Mouse (Mus musculus) thymus, postnatal 0 days (tissue): ENCODE results near the gene Mthfd1. TPM values are rescaled to one million over a fixed set of nuclear protein-coding genes. Genes with fewer than 3 reads are reported as not detected.
A peak's percentile ranks its signal among the peaks of the same experiment; 100 is the strongest.

Experiments used
- DNase-seq: peaks from one replicate; pipeline ENCODE4 v3.0.0-alpha.2; 2015; ENCODE audit warnings: low spot score
- polyA plus RNA-seq: library from polyadenylated mRNA; unstranded; fragments of >200 nt; fragmentation: Nextera tagmentation; extraction: Ambion mirVana; gene quantifications from 2 replicates; pipeline ENCODE4 v1.2.1, GENCODE M21; 2015

Gene Mthfd1
- polyA plus RNA-seq, 1 experiment from 2014 or later = 57.6 TPM

DNA sequence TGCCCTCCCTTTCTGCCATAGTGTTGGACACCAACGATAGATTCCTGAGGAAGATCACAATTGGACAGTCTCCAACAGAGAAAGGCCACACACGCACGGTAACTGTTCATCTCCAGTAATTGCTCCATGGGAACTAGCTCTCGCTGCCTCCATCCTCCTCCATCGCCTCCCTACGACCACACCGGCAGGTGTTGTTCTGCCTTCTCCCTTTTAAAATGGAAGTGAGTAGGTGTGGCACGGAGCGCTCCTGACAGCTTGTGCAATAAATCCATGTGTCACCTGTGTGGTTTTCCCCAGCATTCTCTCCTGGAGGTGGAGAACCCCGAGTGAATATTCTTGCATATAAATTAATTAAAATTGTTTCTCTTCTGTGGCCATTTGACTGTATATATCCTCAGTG is 45.3 kb downstream of the Mthfd1 start:
- no peak for DNase-seq

DNA sequence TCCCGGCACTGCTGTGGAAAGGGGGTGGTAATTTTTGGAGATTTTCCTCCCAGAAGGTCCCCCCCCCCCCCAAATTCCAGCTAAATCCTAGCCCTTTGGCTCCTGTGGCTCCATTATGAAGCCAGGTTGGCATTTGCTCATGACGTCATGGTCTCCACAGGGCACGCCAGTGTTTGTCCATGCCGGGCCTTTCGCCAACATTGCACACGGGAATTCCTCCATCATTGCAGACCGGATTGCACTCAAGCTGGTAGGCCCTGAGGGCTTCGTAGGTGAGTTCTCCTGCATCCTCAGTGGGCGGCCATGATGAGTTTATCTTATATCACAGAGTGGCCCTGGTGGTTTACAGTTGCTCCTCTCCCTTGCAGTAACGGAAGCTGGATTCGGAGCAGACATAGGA is 48.4 kb downstream of the Mthfd1 start:
- DNase-seq = no peak

DNA sequence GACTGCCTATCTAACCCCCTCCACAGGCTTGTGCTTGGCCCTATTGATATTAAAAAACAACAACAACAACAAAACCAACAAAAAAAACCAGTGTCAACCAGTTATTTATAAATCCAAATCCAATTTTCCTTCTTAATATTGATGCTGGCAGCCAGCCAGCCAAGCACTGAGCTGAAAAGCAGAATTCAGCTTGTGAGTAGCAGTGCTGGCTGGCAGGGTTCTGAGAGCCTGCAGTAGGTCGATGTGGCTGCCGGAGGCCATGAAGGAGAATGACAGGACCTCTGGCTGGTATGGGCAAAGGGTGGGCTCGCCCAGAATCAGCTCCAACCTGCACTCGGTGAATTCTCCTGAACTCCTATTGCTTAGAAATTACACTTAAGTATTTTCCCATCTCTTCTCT is 49.1 kb downstream of the Mthfd1 start:
- DNase-seq = no peak

DNA sequence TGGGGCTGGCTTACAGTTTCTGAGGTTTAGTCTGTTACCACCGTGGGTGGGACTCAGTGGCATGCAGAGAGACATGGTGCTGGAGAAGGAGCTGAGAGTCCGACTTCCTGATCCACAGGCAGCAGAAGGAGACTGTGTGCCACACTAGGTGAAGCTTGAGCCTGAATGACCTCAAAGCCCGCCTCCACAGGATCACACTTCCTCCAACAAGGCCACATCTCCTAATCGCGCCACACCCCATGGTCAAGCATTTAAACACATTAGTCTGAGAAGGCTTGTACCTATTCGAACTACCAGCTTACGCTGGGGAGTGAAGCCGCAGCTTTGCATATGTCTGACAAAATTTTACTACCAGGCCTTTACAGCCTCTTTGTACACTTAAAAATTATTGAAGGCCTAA is 50.0 kb downstream of the Mthfd1 start:
- DNase-seq = no peak

DNA sequence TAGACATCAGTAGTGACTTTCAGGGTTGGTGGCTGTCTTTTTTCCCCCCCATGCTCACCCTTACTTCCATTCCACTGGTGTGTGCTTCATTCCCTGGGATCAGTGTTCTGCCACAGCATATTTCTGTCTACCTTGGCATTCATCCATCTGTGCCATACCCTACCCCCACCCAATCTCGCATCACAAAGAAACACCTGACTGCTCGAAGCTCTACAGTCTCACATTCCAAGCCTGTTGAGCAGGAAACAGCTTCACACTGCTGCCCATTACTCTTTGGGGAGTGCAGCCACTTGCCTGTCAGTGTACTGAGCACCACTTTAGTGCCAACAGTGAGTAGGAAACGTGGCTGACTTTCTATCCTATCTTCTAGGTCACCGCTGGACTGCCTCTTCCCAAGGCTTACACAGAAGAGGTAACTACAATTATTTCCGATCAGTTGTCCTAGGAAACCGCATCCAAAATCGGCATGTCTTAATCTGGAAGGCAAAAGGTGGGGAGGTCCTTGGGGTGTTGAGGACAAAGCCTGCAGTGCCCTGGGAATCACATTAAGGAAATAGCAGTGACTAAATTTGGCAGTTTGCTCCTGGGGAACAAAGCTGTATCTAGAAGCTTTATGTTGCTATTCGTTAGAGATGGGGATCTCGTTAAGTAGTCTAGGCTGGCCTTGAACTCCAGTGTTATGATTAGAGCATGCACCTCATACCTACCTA is 51.9 kb downstream of the Mthfd1 start:
- no peak for DNase-seq

DNA sequence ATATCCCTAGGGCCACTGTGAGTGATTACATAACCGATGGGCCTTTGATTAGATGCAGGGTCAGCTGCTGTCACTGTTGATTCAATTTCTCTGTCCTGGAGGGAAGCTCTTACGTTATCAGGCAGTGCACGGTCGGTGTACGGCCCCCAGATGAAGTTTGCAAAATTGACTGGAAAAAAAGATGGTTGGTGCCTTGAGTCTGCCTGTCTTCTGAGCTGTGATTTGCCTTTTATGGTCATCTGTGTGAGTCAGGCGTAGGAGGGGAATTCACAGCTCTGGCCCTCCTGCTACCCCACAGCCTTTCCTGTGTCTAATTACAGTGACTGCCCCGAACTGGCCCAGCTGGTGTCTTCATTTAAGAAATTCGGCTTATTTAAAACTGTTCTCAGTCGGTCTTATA is 52.9 kb downstream of the Mthfd1 start:
- DNase-seq = no peak

DNA sequence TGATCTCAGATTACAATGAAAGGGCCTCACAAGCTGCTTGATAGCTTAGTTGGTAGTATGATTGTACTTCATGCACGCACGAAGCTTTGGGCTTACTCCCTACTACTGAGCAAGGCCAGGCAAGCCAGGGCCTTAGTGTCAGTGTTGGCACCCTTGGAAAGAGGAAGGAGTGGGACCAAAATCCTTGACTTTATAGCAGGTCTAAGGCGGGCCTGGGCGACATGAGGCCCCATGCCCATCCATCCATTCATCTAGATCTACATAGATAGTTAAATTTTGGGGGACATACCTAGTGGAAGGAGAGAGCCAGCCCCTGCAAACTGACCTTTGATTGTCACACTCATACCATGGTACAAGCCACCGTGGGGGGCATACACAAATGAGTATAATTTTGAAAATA is 53.3 kb downstream of the Mthfd1 start:
- DNase-seq = no peak

DNA sequence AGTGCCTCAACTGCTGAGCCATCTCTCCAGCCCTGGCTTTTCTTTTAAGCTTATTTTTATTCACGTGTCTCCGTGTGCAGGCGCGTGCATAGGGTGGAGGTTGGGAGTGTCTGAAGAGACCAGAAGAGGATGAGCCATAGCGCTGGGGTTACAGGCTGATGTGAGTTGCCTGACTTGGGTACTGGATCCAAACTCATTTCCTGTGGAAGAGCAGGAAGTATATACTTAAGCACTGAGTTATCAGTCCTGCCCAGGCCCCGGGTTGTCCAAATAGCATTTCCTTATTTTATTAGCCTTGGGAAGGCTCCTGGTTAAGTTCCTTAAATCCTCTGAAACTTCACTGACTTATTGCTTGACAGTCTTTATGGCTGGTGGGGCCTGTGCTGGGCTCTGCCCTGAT is 54.9 kb downstream of the Mthfd1 start:
- DNase-seq = no peak

DNA sequence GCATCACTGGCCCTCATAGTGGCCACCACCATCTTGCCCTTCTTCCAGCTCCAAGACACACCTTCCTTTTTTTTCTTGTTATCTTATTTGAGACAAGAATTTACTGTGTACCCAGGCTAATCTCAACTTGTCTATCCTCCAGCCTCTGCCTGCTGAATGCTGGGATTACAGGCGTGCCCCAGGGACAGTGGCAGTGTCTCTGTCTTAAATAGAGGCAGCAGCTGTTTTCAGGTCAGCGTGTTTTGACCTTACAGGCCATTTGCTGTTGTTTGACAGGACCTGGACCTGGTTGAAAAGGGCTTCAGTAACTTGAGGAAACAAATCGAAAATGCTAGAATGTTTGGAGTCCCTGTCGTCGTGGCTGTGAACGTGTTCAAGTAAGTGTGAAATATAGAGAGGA is 55.5 kb downstream of the Mthfd1 start:
- no peak for DNase-seq

DNA sequence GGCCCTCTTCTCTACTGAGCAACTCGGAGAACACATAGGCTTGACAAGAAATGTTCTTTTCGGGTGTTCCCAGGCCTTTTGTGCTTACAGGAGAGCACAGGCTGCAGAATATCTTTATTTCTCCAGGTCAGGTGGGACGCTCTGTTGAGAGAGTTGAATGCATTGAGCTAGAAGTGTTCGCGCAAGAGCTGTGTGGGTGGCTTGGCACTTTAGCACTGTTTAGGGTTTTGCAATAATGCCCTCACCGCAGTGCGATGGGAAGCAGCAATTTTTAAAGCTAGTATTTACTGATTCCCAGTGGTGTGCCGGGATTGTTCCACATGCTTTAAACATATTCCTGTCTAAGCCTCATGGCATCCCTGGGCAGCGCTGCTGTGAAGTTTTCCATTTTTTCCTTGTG is 56.1 kb downstream of the Mthfd1 start:
- DNase-seq = no peak

DNA sequence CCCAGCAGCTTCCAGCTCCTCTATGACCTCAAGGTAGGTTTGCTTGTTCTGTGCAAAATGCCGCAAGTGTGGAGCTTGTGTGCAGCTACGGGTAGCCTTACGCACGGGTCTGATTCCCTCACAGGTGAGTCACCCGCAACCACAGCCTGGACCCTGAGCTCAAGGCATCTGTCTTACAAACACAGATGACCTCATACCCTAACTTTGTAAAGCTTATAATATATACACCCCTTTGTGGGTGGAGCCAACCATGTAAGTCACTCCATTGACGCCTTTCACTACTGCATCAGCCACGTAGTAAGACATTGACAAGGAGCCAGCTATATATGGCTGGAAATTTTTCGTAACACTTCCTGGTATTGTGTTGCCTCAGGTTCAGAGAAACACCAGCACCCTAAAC is 56.9 kb downstream of the Mthfd1 start:
- no peak for DNase-seq

DNA sequence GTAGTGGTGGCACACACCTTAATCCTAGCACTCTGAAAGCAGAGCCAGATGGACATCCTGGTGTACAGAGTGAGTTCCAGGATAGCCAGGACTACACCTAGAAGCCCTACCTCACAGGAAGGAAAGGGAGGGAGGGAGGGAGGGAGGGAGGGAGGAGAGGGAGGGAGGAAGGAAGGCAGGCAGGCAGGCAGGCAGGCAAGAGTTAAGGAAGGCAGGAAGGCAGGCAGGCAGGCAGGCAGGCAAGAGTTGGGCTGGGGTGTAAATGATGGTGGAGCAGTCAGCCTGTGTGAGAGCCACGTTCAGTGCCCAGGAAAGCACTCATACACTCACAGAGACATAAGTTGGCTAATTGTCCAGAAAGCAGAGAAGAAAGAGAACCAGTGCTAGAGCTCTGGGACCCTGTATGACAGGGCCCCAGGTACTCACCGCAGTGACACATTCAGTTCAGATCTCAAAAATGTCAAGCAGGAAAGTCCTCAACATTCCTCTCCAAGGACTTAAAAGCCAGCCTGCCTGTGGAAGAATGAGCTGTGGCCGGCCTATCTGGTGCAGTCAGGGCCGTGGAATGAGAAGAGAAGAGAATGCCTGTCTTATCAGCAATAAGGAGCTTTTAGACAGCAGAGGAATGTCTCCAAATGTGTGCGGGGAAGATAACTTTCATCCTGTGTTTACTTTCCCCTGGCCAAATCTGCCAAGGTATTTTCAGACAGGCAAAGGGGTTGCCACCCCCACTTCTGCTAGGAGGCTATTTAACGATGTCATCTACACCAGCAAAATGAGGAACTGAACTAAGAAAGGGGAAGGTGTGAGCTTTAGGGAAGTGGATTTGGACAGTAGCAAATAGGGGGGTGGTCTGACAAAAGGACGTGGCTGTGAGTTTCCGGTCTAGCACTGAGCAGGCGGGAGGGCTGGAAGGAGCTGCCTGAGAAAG is 63.4 kb downstream of the Mthfd1 start:
- no peak for DNase-seq

DNA sequence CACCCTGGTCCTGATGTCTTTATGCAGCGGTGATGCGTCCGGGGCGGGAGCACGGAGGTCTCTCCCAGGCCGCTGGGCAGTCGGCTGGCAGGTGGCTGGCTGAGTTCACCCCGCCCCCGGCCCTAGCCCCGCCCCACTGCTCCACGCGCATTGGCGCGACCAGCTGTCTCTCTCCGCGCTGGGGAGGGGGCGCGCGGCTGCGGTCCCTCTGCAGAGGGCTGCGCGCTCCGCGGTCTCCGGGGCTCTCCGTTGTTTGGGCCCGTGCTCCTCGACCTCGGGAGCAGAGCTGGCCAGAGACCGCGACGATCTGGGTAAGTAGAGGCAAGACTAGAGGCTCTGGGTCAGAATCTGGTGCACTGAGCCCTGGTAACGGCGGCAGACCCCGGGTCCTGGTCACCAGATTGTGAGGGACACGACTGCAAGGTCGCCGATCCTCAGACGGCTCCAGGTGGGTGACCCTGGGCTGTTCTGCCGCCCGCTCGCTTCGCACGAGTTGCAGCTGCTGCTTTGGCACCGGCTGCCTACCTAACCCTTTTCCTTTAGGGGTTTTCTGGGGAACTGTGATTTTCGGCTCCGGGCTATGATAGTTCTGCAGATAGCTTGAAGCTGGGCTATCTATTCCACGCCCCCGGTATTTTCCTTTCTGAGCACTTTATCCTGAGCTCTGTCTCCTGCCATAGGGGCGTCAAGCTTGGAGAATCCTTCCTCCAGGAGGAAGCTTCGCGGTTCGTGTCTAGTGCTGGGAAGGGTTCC is 69.8 kb downstream of the Mthfd1 start, which contains the start of gene Akap5:
Akap5 (plus strand) TSS at position 213 of the 753 bp plus-strand sequence.
- DNase-seq = peak; percentile 65

DNA sequence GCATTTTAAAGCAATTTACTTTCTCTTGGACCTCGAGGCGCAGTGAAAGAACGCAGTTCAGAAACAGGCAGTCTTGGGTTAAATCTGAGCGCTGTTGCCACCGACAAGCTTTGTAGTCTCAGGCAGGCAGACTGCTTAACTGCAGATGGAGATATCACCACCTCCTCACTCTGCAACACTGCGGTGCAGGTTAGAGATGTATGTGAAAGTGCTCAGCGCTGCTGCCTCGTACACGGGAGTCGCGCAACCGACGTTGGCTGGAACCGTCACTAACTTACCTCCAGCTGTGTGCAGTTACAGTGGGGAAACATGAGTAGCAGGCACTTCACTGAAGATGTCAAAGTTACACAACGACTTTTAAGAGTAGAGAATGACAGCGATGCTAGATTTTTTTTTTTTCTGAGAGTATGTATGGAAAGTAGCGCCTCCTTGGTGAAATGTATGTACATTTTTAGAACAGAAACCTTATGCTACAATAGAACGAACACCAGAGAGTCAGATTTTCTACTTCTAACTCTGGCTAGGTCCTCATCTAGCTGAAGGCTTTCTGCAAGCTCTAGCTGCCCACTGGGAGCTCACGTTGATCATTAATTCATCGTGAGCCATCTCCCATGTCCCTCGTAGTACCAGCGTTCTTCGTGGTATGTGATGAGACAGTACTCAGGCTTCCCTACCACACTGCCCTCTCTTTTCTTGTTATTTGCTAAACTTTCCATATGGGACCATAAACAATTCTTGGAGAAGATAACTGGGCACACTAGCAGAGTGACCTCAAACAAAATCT is 71.5 kb downstream of the Mthfd1 start:
- no peak for DNase-seq

DNA sequence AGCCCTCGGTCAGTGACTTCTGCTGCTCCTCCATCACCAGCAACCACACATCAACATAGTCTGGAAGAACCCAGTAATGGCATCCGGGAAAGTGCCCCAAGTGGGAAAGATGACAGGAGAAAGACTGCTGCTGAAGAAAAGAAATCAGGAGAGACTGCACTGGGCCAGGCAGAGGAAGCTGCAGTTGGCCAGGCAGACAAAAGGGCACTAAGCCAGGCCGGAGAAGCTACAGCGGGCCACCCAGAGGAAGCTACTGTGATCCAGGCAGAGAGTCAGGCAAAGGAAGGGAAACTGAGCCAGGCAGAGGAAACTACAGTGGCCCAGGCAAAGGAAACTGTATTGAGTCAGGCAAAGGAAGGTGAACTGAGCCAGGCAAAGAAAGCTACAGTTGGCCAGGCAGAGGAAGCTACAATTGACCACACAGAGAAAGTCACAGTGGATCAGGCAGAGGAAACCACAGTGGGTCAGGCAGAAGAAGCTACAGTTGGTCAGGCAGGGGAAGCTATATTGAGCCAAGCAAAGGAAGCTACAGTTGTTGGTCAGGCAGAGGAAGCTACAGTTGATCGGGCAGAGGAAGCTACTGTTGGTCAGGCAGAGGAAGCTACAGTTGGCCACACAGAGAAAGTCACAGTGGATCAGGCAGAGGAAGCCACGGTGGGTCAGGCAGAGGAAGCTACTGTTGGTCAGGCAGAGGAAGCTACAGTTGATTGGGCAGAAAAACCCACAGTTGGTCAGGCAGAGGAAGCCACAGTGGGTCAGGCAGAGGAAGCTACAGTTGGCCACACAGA is 73.7 kb downstream of the Mthfd1 start:
- DNase-seq = no peak

DNA sequence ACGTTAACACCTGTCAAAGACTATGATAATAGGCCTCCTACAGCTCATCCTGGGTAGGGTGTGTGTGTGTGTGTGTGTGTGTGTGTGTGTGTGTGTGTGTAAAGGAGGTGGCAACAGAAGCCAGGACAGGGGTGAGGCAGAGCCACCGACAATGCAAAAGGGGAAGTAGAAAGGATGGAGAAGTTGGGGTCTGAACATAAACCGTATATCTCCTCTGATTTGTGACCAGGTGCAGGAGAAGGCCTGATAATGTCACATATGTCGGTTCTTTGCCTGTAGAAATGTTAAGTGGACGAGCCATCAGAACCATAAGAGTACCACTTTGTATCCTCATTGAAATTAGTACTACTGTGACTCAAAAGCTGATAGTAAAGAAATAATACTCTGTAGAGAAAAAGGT is 78.6 kb downstream of the Mthfd1 start:
- DNase-seq = no peak

DNA sequence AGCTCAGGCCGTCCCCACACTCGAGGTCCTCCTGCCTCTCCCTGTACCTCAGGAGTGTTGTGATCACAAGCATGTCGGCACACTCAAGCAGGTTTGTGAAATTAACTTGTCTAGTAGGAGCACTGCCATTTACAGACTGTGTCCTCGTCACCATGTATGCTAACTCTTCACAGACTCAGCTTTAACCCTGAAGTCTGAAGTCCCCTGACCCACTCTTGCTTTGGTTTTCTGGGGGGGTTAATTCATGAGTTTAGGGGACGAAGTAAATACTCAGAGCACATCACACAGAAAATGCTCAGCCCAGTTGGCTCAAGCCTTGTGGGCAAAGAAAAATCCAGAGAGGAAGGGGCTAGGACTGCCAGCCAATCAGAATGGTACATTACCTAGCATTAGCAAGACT is 80.5 kb downstream of the Mthfd1 start:
- no peak for DNase-seq

DNA sequence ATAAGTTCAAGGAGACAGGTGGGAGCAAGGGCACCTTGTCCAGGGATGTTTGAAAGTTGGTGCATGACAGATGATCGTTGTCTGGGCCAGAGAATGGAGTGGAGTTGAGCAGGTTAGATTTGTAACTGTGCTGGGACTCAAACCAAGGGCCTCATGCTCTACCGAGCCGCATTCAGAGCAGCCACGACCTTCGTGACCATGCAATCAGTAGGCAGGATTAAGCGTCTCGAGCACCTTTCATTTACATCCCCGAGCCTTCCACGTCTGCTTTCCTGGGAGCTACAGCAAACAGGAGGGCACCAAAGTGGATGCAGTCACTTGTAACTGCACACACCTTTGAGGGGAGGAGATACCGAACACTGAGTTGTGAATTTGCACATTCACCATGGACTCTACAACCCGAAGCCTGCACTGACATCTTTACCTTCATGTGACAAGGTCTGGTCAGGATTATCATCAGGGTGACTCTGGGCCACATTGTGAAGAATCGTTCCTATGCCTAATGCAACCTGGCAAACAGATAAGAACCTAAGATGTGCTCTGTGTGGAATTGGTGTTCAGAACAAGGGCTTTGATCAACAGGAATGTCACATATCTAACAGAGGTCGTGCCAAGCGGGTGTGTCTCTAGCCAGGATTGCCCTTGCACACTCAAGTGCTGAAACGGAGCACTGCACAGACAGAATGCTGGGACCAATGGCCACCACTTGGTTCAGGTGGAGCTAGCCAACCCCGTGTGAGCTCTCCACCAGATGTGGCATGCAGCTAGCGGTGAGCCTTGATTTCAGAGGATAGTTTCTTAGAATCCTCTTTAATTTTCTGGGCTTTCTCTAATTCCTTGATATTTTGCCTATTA is 81.2 kb downstream of the Mthfd1 start:
- DNase-seq = no peak

DNA sequence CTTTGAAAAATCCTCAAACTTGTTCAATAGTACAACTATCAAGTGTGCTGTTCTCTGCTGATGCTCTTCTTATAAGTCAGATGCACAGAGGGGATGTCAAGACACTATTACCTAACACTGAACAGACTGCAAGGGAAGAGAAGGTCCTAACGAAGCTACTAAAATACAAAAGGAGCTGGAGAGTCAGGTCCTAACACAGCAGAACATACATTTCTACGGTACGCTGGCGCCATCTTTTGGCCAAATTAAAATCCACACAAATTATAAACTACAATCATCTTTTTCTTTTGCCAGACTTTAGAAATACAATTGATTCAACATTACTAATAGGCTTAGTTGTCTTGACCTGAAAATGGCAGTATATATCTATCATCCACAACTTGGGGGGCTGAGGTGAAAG is 86.0 kb downstream of the Mthfd1 start:
- DNase-seq = peak; percentile 71
